Mouse (Mus musculus) ES-Bruce4 (cell line): ENCODE data around the gene Itsn2. TPM values are rescaled to one million over a fixed set of nuclear protein-coding genes. Genes with fewer than 3 reads are reported as not detected.
"Not testable (repeated sequence)": the region's sequence is repeated elsewhere in the genome, so short reads cannot be mapped to it uniquely, and the experiment has no call there.

ENCODE experiments used
- H3K27ac ChIP-seq: 2 replicates; pipeline ENCODE4 v1.5.1; 2012; ENCODE audit warnings: low read length, inconsistent platforms; ENCODE audit not compliant: insufficient read depth
- H3K27me3 ChIP-seq: 2 replicates; pipeline ENCODE4 v1.6.1; 2012; ENCODE audit warnings: mild to moderate bottlenecking, low read length, inconsistent platforms; ENCODE audit not compliant: control insufficient read depth, poor library complexity, insufficient read depth, severe bottlenecking
- H3K36me3 ChIP-seq: 2 replicates; pipeline ENCODE4 v1.6.1; 2012; ENCODE audit warnings: inconsistent platforms, mild to moderate bottlenecking, low read length, moderate library complexity; ENCODE audit not compliant: control insufficient read depth, poor library complexity, insufficient read depth, severe bottlenecking
- H3K4me1 ChIP-seq: one replicate; pipeline ENCODE4 v1.8.1; 2011; ENCODE audit warnings: low read length; ENCODE audit not compliant: control insufficient read depth, insufficient read depth
- H3K4me3 ChIP-seq: 2 replicates; pipeline ENCODE4 v1.5.1; 2011; ENCODE audit warnings: low read depth, mild to moderate bottlenecking, low read length
- H3K9ac ChIP-seq: 2 replicates; pipeline ENCODE4 v1.6.1; 2012; ENCODE audit warnings: low read depth, mild to moderate bottlenecking, inconsistent platforms; ENCODE audit not compliant: poor library complexity, severe bottlenecking
- H3K9me3 ChIP-seq: replicated peaks from 2 replicates; pipeline ENCODE4 v1.6.1; 2012; ENCODE audit warnings: mild to moderate bottlenecking, low read length, inconsistent platforms; ENCODE audit not compliant: control insufficient read depth, poor library complexity, insufficient read depth, severe bottlenecking
- CTCF ChIP-seq: IDR thresholded peaks from one replicate; pipeline ENCODE4 v1.8.1; 2011; ENCODE audit warnings: low read depth, low read length
- EP300 ChIP-seq: IDR thresholded peaks from 2 replicates; pipeline ENCODE4 v1.6.1; 2011; ENCODE audit warnings: low read depth, low read length; ENCODE audit not compliant: insufficient read depth
- POLR2A ChIP-seq: IDR thresholded peaks from one replicate; pipeline ENCODE4 v1.8.1; 2011; ENCODE audit warnings: low read length; ENCODE audit not compliant: insufficient read depth
- polyA plus RNA-seq: library from polyadenylated mRNA; stranded (reverse); fragments of >200 nt; gene quantifications from 2 replicates; pipeline ENCODE4 v1.2.4, GENCODE M21; 2011; ENCODE audit warnings: low read depth; ENCODE audit not compliant: missing spikeins, insufficient read depth, insufficient read length

Gene Itsn2
- 35.3 and 40.8 TPM in 2 replicates for polyA plus RNA-seq

DNA sequence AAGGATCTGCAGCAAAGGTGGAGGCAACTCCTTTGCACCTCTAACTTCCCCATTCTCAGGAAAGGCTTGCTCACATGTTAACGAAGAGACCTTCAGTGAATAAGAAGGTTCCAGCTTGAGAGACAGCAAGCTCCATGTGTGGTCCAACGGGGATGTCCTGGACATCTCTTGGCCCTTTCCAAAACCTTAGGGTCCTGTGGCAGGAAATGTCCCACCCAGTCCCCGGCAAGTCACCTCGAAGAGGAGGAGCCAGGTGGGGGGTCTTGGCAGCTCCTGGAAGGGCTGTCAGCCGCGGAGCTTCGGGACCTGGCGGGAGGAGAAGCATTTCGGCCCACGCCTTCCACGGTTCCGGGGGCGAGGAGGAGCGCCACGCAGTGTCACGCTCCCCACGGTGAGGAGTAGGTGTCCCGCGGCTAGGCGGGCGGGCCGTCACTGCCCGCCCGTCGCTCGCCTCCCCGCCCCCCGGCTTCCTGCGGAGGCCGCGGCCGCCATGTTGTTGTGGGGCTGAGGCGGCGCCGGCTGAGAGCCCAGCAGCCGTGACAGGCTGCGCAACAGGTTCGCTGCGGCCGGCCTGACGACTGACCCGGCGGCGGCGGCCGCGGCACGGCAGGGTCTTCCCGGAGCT lies at the start of gene Itsn2, which contains the start of gene Gm3625:
Gene Itsn2 (plus strand): TSS at position 98 of the 625 bp plus-strand sequence.
Gene Gm3625 (minus strand): TSS at position 387 of the 625 bp plus-strand sequence.
- H3K36me3 ChIP-seq, result no peaks in the 10 kb centered on the region
- peak within 1 kb of the TSS; percentile 92 for H3K9ac ChIP-seq
- TF ChIP-seq EP300 (no peak), POLR2A (no peak), CTCF (no peak)
- no peak within 1 kb of the TSS for H3K27ac ChIP-seq
- H3K27me3 ChIP-seq, result no peaks in the 10 kb centered on the region
- no peaks in the 10 kb centered on the region for H3K9me3 ChIP-seq
- H3K4me3 ChIP-seq, result peak within 1 kb of the TSS; percentile 83
- no peaks in the 10 kb centered on the region for H3K4me1 ChIP-seq

- no peaks in the 10 kb centered on the region for H3K27me3 ChIP-seq
- H3K27ac ChIP-seq, result no peak overlapping the region
- H3K4me3 ChIP-seq, result no peak overlapping the region
- H3K9ac ChIP-seq, result no peak overlapping the region
- no peaks in the 10 kb centered on the region for H3K36me3 ChIP-seq
- no peaks in the 10 kb centered on the region for H3K9me3 ChIP-seq
- no peaks in the 10 kb centered on the region for H3K4me1 ChIP-seq
- TF ChIP-seq EP300, result no peak
- TF ChIP-seq POLR2A, result no peak
- no peak for TF ChIP-seq CTCF
Measured at GRCm38 (mm10) chr12:4544400-4544919, 48.0 kb upstream of the Itsn2 start.

DNA sequence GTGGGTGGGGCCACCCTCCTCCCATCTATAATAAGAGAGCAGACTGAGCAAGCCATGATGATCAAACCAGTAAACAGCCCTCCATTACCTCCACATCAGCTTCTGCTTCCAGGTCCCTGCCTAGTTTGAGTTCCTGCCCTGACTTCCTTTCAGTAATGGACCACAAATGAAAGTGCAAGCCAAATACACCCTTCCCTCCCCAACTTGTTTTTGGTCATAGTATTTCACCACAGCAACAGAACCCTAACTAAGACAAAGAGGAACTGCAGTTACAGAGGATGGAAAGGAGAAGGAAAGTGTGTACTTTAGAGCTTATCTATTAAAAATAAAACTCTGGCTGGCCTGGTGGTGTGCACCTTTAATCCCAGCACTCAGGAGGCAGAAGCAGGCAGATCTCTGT lies 47.0 kb upstream of the Itsn2 start:
- no peak overlapping the region for H3K27ac ChIP-seq
- no peak for TF ChIP-seq POLR2A
- TF ChIP-seq CTCF, result no peak
- TF ChIP-seq EP300, result no peak
- H3K36me3 ChIP-seq, result no peaks in the 10 kb centered on the region
- no peak overlapping the region for H3K9ac ChIP-seq
- no peaks in the 10 kb centered on the region for H3K4me1 ChIP-seq
- H3K9me3 ChIP-seq, result no peaks in the 10 kb centered on the region
- H3K27me3 ChIP-seq, result no peaks in the 10 kb centered on the region
- no peak overlapping the region for H3K4me3 ChIP-seq

GRCm38 (mm10) chr12:4546491-4546890 lies 45.9 kb upstream of the Itsn2 start:
- no peak for TF ChIP-seq POLR2A
- no peak for TF ChIP-seq EP300
- TF ChIP-seq CTCF, result no peak
- H3K4me1 ChIP-seq, result no peaks in the 10 kb centered on the region

DNA sequence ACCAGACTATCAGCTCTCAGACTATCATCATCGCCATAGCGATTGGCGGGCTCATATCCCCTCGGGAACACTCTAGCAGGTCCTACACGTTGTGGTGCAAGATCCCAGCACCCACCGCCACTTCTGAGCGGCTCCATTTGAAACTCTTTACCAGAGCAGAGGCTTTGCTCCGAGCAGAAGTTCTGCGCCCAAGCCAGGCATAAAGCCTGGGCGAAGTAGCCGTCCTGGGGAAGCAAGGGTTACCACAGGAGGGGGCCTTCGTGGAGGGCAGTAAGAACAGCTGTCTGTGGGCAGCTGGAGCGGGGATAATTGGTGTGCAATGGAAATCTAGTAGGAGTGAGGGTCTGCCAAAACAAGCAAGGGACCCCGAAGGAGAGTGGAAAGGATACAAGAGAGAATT lies 44.9 kb upstream of the Itsn2 start:
- no peak for TF ChIP-seq EP300
- TF ChIP-seq CTCF, result no peak
- TF ChIP-seq POLR2A, result no peak
- H3K4me3 ChIP-seq, result peak overlapping the region; percentile 28; the same call in 1 of the 2 replicates
- H3K27me3 ChIP-seq, result no peaks in the 10 kb centered on the region
- H3K9ac ChIP-seq, result peak overlapping the region; percentile 42
- no peaks in the 10 kb centered on the region for H3K9me3 ChIP-seq
- H3K27ac ChIP-seq, result no peak overlapping the region
- no peaks in the 10 kb centered on the region for H3K4me1 ChIP-seq
- H3K36me3 ChIP-seq, result no peaks in the 10 kb centered on the region

More at GRCm38 (mm10) chr12:4546491-4546890, 45.9 kb upstream of the Itsn2 start:
- Histone ChIP-seq H3K36me3 (no peaks in the 10 kb centered on the region), H3K9me3 (no peaks in the 10 kb centered on the region), H3K9ac (no peak overlapping the region), H3K4me3 (no peak overlapping the region), H3K27ac (no peak overlapping the region), H3K27me3 (no peaks in the 10 kb centered on the region)

- peak overlapping the region; percentile 50 for H3K9ac ChIP-seq
- peak overlapping the region; percentile 45; the same call in 1 of the 2 replicates for H3K27ac ChIP-seq
- H3K4me1 ChIP-seq, result no peaks in the 10 kb centered on the region
- no peaks in the 10 kb centered on the region for H3K27me3 ChIP-seq
- no peaks in the 10 kb centered on the region for H3K36me3 ChIP-seq
- H3K9me3 ChIP-seq, result no peaks in the 10 kb centered on the region
- H3K4me3 ChIP-seq, result no peak overlapping the region
- TF ChIP-seq CTCF (peak; percentile 83), POLR2A (no peak)
Measured at GRCm38 (mm10) chr12:4548053-4549013, 44.1 kb upstream of the Itsn2 start.

DNA sequence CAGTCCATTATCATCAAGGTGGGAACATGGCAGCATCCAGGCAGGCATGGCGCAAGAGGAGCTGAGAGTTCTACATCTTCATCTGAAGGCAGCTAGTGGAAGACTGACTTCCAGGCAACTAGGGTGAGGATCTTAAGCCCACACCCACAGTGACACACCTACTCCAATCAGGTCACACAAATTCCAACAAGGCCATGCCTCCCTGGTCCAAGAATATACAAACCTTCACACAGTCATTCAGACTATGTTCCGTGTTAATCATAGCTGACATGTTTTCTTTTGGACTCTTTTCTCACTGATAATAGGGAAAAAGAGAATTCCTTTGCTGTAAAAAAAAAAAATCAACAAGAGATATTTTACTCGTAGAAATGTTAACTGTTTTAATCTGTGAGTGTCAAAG lies 38.7 kb upstream of the Itsn2 start:
- not testable (repeated sequence) for H3K27ac ChIP-seq, H3K36me3 ChIP-seq, H3K27me3 ChIP-seq, H3K4me1 ChIP-seq, H3K9me3 ChIP-seq, H3K9ac ChIP-seq, H3K4me3 ChIP-seq
